Mouse (Mus musculus) ES-E14 (cell line): ENCODE data around the gene Msl1.

Experiments used
- HCFC1 ChIP-seq: IDR thresholded peaks from 2 replicates; pipeline ENCODE4 v1.6.1; 2012; ENCODE audit warnings: low read length, inconsistent platforms, borderline replicate concordance; ENCODE audit not compliant: insufficient read depth
- MAFK ChIP-seq: IDR thresholded peaks from 2 replicates; pipeline ENCODE4 v1.6.1; 2014; ENCODE audit warnings: mild to moderate bottlenecking, low read depth, low read length, inconsistent platforms; ENCODE audit not compliant: insufficient read depth
- ZC3H11A ChIP-seq: IDR thresholded peaks from 2 replicates; pipeline ENCODE4 v1.6.1; 2012; ENCODE audit warnings: low read depth, mild to moderate bottlenecking, inconsistent platforms, low read length, borderline replicate concordance
- ZNF384 ChIP-seq: IDR thresholded peaks from 2 replicates; pipeline ENCODE4 v1.6.1; 2012; ENCODE audit warnings: low read depth, low read length, inconsistent platforms

DNA sequence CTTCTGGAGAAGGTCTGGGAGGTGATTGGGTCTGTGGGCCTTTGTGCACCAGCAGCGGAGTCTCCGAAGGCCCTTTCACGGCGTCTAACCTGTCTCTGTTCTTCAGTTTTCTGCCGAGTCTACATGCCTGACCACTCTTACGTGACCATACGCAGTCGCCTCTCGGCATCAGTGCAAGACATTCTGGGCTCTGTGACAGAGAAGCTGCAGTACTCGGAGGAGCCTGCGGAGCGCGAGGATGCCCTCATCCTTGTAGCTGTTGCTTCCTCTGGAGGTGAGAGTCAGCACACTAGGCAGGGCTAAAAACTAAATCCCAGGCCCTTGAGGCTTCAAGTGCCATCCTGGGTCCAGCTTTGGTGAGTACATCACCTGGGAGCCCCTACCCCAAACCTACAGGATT, 50.7 kb downstream of the Msl1 start:
- TF ChIP-seq HCFC1 (no peak), ZC3H11A (no peak), ZNF384 (no peak), MAFK (no peak)
